Mouse (Mus musculus) olfactory bulb, adult 2 months (tissue): ENCODE data around the gene Cplx3.

Source experiments
- CTCF ChIP-seq: fragments of 200-500 bp; IDR thresholded peaks from 2 replicates; pipeline ENCODE4 v1.5.1; 2012; ENCODE audit warnings: low read depth, mild to moderate bottlenecking, low read length, moderate library complexity; ENCODE audit not compliant: insufficient read depth
- POLR2A ChIP-seq: fragments of 200-500 bp; IDR thresholded peaks from 2 replicates; pipeline ENCODE4 v1.6.1; 2012; ENCODE audit warnings: mild to moderate bottlenecking, low read depth, low read length, moderate library complexity; ENCODE audit not compliant: insufficient read depth

DNA sequence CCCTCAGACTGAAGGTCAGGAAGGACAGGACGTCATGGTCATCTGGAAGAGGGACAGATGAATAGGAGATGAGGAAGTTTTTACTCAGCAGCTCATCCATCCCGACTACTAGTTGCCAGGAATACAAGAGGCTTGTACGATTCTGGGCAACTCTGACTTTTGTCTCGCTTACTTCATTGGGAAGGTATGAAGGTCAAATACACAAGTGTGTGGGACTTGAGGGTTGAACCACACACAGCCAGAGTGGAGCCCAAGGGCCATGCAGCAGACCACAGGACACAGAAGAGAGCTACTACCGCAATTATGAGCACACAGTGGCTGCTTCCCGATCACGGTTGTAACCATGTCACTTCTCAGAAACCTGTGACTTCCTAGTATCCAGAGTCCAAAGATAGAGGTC is 6.5 kb upstream of the Cplx3 start:
- TF ChIP-seq CTCF (no peak), POLR2A (no peak)
